Mouse (Mus musculus): ENCODE results near the gene Cdc42bpb. TPM values are rescaled to one million over a fixed set of nuclear protein-coding genes. Genes with fewer than 3 reads are reported as not detected.

Cdc42bpb gene
- total RNA-seq, 2 experiments from 2014 or later, result 96.4 to 106 TPM

DNA sequence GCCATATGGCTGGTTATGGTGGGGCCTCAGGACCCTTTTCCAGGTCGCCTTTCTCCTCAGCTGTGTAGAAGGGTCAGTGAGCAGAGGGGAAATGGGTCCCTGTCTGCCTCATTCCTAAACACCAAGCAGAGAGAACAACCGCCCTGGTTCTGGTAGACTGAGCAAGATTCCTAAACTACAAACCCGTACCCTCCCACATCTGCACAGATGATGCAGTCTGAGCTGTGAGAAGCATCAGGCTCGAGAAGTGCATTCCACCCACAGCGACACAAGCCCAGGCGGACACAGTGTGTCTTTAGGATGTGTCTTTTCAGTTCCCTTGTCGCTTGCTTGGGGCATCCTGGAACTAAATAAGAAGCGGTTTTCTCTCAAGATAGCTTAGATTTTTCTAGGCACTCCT, 127.4 kb downstream of the Cdc42bpb start:
- DNase-seq, result no peak
- intact Hi-C loops (cut with DNase I), result loop anchor here (5.0 kb wide), 1 partner anchor 163 kb away; no protein-coding TSS in a partner anchor

DNA sequence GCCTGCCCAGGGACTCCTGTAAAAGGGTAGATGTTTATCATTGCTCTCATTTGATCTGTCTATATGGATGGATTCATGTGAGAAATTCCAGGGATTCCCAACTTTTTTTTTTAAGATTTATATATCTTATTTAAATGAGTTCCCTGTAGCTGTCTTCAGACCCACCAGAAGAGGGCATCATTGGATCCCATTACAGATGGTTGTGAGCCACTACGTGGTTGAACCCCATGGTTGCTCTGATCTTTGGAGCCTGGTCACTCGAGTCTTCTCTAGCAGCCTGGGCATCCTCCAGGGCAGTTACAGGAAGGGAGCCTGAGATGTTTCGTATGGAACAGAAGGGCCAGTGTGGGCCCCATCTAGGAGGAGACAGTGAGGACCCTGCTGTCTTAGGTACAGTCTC, 128.4 kb downstream of the Cdc42bpb start:
- no peak for DNase-seq
- intact Hi-C loops (cut with DNase I), result no loop called here

DNA sequence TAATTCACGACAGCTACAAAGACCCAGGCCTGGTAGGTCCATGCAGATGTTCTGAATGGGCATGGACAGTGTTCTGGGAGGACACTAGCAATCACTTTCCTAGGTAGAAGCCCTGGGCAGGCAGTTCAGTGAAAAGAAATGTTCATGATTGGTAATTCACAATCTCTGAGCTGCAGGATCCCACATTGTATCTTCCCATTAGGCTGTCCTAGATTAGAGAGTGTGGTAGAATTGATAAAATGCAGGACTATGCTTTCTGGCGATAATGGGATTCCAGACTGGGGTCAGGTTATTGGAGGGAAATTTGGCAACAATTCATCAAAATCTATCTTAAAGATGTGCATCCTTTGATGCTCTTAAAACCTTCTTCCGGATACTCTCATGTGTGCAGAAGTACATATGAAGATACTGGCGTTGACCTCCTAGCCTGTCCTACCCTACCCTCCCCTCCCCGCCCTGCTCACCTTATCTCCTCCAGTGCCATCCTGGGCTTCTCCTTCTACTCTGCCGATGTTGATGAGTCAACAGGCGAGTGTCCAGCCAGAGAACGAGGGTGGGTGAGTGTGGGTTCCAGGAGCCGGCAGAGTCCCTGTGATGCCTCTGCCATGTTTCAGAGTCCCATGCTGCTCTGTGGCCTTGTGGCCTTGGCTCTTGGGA, 130.6 kb downstream of the Cdc42bpb start:
- intact Hi-C loops (cut with DNase I), result no loop called here

DNA sequence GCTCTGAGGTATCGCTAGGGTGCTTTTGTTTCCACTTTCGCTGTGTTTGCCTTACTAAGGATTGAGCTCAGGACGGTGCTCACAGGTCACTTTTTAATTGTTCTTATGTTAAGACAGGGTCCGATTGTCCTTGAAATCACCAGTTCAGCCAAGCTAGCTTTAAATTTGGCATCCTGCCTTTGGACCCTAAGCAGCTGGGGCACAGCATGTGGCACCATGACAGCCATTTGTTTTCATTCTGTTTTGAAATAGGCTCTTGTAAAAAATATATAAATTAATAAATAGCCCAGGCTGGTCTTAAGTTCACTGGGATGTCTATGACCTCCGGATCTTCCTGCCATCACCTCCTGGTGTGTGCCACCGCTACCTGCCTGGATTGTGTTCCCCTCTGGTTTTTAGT, 132.4 kb downstream of the Cdc42bpb start:
- intact Hi-C loops (cut with DNase I), result no loop called here
- DNase-seq, result no peak

More for the DNA sequence above, 130.6 kb downstream of the Cdc42bpb start:
- DNase-seq, result no peak

DNA sequence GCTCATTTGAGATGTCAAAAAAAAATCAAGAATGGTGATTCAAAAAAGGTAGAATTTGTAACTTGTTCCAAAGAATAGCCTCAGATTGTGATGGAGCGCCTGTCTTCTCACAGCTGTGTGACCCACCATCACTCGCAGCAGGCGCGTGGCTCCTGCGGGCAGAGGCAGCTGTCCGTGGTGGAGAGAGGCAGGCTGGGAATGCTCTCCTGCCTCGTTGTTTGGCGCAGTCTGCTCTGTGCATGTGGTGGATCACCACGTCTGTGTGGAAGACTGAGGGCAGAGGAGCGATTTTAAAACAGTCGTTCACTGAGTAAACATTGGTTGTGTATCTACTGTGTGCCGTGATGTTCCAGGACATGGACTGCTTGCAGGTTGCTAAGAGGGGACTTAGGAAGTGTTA, 133.8 kb downstream of the Cdc42bpb start:
- intact Hi-C loops (cut with DNase I), result no loop called here
- DNase-seq, result no peak

Other genes starting within 250 kb of the Cdc42bpb start
- gene Traf3, start 211.3 kb downstream of the Cdc42bpb start, total RNA-seq (2021), result 10 to 100 TPM; 14.1 to 17.1 TPM
- not detected for gene 4930595D18Rik, start 193.2 kb downstream of the Cdc42bpb start, total RNA-seq (2021)
- not detected for gene Amn, start 106.6 kb downstream of the Cdc42bpb start, total RNA-seq (2021)
- gene Lbhd2, start 29.1 kb upstream of the Cdc42bpb start, total RNA-seq (2021), result not detected
- gene Exoc3l4, start 39.3 kb upstream of the Cdc42bpb start, total RNA-seq (2021), result 1 to 10 TPM; 5.3 to 8.3 TPM
- gene Tnfaip2, start 64.8 kb upstream of the Cdc42bpb start, total RNA-seq (2021), result 10 to 100 TPM; 28.9 to 41.2 TPM
- 1 to 10 TPM; 2.2 to 2.4 TPM for gene Gm266, start 108.1 kb upstream of the Cdc42bpb start, total RNA-seq (2021)
- 100 to 1,000 TPM; 196 to 199 TPM for gene Eif5, start 160.3 kb upstream of the Cdc42bpb start, total RNA-seq (2021)
- 10 to 100 TPM; 71.0 to 71.7 TPM for gene Mark3, start 196.8 kb upstream of the Cdc42bpb start, total RNA-seq (2021)